Mouse (Mus musculus) mouse trophoblast stem cell (cell line): ENCODE results near the gene Pdxk.

Experiments
- in situ Hi-C, 2 experiments: fragments of 300-500 bp; cut with MseI, MboI; formaldehyde crosslinking; loops; 2 replicates in 1 of 2; 3 replicates in 1 of 2; pipeline ENCODE4 v1.15.1; 2025

Pdxk gene

DNA sequence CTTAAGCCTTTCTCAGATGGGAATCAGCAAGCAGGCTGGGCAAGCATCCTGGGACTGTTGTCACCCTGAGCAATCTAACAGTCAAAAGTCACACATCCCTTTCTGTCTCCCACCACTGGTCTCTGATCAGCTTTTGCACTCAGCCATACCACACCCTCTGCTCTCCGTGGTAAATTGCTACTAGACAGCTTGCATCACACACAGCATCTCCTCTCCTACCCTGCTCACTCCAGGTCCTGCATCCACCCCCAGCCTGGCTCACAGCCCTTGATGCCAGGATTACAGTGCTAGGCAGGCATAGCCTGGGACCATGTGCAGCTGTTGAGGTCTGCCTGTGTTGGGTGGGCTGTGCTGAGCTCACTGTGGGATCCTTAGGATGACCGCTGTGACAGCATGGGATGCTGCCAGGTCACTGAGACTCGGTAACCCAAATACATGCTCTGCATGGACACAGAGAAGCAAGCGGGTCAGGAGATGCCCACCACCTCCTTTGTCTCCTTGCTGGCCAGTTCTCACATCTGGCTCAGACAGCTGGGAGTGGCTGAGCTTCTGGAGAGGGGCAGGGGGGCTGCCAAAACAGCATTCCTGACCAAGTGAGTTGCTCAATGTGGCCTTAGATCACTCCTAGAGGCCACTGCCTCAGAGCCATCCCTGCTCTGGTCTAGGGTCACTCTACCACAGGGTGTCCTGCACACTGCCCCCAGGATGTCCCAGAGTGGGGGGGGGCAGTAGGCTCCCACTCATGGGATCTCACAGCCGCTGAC is 6.2 kb downstream of the Pdxk start:
- in situ Hi-C loops, result no loop called here

DNA sequence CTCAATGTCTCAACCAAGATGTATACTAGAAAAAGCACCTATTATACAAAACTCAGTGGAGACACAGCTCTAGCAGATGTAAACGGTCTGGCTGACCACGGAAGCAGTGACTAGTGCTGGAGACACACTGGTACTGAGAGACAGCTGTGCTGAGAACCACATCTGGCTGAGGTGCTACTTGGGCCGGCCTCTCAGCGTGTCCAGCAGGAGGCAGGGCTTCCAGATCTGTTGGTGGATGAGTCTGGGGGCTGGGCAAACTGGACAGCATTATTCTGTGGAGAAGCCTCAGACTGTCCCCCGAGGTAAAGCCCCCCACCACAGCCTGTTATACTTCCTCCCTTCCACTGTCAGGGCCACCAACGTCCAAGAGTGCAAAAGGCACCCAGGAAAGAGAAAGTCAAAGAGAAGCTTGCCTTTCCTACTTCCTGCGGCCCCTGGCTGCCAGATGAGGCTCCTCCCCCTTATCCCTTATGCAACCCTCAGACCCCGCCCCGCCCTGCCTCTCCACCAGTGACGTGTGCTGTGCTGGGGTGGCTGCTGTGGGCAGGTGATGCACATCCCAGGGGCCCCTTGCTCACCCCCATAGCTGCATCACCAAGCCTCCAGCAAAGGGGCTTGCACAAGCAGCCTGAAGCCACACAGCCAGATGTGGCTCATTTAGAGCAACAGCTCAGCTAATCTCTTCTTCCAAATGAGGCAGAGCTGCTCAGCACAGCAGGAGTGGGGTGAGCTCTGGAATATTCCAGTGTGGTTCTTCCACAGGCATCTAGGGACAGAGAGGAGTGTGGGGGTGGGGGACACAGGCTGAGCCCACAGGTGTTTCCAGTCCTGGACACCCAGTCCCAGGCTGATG is 7.1 kb downstream of the Pdxk start:
- in situ Hi-C loops, result no loop called here

DNA sequence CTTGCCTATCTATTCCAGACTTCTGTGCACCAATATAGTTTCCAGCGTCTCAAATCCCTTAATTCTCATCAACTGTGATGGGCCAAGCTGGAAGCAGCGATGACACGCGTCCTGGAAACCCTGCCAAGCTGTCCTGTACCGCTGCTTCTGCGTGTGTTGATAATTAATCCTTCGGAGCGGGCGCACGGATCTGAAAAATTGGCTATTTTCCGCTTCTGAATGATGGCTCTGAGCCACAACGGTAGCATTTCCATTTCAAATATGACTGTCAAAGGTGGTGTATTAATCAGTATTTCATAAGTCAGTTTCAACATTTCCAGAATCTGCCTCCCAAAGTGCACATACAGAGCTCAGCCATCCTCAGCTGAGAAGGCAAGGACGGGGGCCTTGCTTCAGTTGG is 8.1 kb downstream of the Pdxk start:
- in situ Hi-C loops, result no loop called here

DNA sequence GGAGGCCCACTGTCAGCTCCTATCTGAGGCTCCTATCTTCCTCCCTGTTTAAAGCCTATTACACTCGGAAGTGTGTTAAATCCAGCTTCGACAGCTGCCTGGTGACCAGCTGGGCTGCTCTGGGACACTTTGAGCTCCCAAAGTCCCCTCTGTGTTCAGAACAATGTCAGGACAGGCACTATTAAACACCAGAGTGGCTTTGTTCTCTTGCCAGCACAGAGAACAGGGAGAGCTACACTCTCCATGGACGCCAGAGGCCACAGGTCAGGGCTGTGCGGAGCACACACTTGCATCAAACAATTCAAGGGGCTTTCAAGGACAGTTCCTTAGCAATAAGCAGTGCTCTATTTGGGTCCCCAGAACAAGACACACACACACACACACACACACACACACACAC is 12.1 kb downstream of the Pdxk start:
- in situ Hi-C loops, result no loop called here

DNA sequence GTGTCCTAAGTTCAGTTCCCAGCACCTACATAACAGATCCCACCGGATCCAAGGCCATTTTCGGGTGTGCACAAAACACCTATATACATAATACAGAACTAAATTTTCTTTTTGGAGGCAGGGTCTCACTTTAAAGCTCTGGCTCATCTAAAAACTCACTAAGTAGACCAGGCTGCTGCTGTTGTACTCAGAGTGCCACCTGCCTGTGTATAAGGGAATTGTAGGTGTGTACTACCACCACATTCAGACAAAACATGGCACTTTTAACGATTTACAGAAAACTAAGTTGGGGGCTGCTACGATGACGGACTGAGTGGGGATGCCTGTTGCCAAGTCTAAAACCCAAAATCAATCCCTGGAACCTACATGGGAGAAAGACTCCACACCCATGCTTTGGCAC is 14.0 kb downstream of the Pdxk start:
- in situ Hi-C loops, result no loop called here

DNA sequence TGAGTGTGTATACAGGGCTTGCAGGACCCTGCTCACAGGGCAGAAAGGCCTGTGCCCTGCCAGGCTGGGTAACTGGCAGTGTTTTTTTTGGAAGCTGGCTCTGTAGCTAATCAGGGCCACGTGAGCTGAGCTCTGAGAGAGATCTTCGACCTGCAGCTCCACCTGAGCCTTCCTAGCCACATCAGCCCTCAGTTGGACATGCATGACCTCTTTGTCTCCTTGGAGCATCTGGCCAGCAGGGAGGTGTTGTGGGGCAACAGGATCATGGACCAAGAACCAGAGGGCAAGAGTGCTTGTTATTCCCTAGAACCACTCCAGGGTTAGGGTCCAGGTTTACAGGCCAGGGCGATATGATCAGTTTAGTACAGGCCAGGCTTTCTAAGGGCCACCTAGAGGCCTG is 17.4 kb downstream of the Pdxk start:
- in situ Hi-C loops, result no loop called here

DNA sequence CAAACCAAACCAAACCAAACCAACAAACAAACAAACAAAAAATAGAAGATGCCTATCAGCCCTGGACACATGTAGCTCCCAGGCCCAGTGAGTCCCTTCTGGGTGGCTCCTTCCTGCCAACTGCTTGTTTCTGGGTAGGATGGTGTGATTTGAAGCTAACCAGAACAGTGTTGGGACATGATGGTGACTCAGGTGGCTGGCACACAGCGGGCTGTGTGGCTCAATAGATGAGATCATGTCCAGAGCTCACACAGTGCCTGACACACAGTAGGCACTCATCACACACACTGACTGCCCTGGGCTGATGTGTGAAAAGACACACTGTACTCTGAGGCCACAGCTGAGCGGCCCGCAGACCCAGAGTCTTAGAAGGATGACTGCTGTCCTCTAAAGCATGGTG is 18.6 kb downstream of the Pdxk start:
- in situ Hi-C loops, result no loop called here

DNA sequence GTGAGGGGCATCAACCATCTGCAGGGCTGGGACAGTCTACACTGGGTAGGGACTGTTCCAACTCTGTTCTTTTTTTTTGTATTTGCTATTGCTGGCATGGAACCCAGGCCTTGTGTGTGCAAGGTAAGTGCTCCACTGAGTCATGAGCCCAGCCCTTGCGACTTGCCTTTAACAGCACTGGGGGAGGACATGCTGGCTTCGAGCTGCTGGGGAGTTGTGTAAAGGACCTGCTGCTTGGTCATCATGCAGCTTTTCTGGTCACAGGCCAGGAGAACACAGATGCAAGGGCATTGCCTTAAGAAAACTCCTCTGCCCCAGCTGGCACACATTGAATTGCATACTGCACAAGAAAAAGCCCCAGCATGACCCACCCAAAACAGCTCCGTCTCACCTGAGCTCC is 22.5 kb downstream of the Pdxk start:
- in situ Hi-C loops, result no loop called here

DNA sequence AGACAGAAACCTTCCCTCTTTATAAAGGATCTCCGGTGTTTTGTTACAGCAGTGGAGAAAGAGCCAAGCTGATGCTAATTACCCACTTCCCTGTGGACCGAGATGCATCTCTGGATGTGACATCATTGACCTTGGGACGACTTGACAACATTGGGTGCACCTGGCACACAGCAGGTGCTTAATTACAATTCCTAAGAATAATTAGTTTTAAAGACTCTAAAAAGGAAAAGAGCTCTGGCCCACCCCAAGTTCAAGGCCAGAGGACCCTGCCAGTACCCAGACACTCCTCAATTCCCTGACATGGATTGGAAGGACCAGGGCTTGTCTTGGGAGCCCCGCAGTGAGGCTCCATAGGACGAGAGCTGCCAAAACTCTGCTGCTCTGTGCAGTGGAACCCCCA is 23.2 kb downstream of the Pdxk start:
- in situ Hi-C loops, result no loop called here

DNA sequence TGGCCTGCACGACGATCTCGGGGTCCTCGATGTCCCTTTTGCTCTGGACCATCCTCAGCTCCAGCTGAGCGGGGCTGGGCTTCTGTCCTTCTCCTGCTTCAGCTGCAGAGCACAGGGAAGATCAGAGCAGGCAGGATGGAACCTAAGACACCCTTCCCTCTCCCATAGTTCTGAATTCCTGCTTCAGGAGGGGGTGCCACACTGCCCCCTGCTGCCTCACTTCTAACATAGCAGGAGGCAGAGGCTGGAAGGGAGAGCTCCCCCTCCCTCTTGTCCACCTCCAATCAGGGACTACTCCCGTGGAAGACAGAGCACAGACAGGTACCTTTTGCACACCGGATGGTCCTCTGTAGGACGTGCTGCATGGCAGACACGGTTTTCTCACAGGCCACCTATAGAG is 24.0 kb downstream of the Pdxk start:
- in situ Hi-C loops, result no loop called here

DNA sequence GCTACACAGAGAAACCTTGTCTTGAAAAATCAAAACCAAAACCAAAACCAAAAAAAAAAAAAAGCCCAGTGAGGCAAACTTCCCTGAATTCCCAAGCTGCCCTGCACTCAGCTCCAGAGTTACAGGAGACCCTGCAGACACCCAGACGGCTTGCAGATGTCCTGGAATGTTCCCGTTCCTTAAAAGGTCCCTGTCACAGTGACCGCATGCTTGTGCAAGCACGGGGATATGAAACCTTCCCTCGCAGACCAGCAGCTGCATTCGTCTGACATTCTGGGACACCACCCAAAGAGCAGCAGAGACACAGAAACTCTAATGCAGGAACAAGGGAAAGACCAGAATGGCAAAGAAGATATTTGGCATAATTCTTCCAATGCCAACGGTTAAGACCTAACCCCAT is 24.8 kb downstream of the Pdxk start:
- in situ Hi-C loops, result no loop called here

DNA sequence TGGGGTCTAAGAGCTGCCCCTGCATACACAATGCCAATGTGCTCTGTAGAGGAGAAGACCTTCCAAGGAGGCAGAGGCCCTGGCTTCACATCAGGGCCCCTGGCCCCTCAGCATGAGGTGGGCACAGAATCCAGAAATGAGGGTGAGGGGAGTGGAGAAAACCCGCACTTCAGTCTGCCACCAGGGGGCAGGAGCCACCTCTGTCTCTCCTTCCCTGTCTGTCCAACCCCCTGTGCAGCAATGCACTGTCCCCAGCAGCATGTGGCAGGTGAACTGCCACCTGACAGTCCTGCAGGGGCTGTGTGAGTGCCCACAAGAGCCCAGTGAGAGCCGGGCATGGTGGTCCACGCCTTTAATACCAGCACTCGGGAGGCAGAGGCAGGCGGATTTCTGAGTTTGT is 25.2 kb downstream of the Pdxk start:
- in situ Hi-C loops, result no loop called here

DNA sequence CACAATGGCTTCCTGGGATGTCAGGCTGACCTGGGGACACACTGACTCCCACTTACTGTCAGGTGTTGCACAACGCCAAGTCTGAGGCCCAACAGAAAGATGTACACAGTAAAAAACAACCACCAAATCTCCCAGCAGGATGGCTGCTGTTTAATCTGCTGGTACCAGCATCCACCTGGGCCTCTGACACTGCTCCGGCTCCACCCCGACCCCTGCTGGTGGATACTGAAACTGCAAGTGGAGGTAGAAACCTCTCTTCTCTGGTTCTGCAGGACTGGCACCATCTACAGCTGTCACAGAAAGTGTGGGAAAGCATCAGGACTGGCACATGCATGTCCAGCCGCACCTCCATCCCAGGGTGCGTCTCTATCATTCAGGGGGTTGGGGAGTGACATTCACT is 26.7 kb downstream of the Pdxk start:
- in situ Hi-C loops, result no loop called here

DNA sequence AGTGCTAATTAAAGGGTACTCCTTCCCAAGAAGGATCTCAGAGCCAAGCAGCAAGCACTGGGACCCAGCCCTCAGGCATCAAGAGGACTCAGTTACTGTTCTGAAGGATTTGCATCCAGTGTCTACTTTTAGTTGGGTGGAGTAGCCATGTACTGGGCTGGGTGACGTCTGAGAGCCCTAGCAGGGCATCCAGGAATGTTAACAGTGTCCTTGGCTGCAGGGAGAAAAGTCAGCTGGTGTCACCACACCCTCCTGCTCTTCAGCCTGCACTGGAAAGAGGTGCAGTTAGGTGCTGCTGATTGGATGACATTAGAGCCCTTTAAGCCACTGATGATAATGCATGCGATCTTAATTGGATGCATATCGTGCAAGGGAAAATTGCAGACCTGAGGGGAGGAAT is 31.9 kb downstream of the Pdxk start:
- in situ Hi-C loops, result no loop called here

DNA sequence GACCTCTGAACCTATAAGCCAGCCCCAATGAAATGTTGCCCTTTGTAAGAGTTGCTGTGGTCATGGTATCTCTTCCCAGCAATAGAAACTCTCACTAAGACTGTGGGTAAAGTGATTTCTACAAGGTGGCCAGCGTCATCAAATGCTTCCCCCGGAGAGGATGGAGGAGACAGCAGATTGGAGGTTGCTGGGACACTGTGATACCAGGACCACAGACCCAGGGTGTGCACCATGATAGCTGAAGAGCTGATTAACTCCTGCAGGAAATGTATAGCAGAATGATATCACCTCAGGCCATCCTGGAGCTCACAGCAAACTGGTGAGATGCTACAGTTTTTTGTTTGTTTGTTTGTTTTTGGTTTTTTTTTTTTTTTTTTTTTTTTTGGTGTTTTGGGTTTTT is 35.0 kb downstream of the Pdxk start:
- in situ Hi-C loops, result no loop called here

DNA sequence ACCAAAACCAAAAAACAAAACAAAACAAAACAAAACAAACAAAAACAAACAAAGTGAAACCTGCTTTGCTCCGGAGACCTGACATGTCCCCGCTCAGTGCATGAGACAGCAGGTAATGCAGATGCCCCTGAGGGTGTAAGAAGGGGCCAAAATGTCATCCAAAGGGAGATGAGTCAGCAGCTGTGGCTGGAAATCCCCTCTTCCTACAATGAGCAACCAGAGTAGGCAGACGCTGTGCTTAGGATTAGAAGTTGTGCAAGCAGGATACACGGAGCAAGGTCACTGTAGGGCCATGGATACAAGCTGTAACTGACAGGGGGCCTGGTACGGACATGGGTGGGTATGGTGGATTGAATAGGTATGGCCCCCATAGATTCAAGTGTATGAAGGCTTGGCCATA is 35.6 kb downstream of the Pdxk start:
- in situ Hi-C loops, result no loop called here

DNA sequence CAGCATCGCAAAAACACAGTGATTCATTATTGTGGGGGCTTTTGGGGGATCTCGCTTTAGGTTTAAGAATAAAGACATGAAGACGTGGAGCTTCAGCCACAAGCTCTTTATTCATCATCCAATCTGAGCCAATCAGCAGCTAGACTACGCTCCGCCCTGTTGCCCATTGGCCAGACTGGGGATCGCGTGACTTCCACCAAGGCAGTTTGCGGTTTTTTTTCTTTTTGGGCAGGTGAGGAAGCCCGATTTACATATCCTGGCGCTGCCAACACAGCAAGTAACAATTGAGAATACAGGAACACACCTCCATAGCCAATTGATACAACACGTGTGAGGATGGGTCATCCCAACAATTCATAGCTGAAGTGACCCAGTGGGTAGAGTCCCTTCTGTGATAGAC is 36.7 kb downstream of the Pdxk start:
- in situ Hi-C loops, result no loop called here

DNA sequence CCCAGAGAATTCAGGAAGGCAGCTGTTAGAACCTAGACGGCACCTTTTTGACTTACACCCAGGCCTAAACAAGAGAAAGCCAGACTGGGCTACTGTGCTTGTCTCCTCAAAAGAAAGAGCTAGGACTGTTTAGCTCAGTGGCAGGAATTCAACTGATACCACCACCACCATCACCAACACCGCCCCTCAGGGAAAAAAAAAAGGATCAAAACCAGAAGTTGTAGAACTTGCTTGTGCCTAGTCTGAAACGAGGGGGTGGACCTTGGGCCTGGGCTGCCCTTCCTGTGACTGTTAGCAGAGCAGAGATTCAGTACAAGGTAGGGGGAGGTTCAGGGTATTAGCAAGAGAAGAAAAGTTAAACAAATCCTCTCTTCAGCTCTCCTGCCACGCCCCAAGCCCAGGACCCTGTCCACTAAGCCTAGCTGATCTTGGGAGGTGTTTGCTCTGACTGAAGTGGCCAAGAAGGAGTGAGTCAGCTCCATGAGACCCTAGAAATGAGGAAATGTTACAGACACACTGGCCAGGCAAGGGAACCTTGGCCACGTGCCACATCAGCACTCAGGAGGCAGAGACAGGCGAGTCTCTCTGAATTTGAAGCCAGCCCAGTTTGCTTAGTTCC is 38.5 kb downstream of the Pdxk start:
- in situ Hi-C loops, result no loop called here

DNA sequence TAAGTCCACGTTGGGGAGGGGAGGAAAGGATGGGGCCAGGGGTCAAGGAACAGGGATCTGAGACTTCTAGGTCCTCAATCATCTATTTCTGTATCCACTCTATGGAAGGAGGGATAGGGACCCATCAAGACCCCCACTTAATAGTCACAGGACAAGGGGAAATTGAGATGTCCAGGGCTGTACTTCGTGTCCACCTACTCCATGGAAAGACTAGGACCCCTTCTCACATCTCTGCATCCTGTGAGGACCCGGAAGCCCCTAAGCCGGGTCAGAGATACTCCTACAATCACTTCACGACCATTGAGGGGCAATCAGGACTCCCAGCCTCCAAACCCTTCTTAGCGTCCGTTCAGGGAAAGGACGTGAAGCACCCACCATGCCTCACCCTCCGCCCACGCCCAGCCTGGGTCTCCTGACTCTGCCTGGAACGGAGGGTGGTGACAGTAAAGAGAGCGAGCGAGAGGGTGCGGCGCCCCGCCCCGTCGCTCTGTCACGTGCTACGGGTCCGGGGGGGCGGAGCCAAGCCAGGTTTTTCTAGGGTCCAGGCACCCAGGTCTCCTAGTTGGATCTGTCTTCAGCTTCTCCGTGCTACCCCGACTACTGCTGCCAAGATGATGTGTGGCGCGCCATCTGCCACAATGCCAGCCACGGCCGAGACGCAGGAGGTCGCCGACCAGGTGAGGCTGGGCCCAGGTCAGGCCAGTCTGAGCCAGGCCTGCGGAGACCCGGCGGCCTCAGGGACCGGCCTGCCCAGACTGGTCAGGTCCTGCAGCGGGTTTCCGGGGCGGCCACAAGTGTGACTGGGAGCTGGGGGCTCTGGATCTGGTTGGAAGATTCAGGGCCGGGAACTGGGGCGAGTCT is 39.4 kb downstream of the Pdxk start, which contains the start of gene Cstb:
Cstb (plus strand) TSS at position 489 of the 861 bp plus-strand sequence.
- in situ Hi-C loops, result no loop called here

DNA sequence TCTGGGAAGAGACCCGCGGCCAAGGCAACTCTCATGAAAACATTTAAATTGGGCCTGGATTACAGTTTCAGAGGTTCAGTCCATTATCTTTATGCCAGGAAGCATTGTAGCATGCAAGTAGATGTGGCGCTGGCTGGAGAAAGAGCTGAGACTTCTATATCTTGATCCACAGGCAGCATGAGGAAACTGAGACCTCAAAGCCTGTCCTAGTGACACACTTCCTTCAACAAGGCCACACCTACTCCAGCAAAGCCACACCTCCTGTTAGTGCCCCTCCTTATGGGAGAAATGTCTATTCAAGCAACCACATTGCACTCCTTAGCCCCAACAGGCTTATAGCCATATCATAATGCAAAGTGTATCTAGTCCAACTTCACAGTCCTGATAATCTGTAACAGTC is 42.2 kb downstream of the Pdxk start:
- in situ Hi-C loops, result no loop called here

DNA sequence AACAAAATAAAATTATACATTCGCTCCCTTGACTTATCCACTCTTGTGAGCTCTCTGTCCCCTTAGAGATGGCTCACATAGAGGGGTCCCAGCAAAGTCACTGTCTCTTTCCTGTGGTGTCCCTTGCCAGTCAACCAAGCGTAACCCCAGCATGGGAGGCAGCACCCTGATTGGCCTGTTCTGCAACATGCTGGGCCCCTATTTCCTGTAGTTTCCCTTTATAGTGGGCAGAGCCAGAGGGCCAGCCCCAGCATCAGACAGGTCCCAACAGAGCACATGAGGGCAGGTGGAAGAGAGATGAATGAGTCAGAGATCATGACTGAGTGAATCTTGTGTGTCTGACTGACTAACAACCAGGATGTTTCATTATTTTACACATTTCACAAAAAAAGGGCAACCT is 43.8 kb downstream of the Pdxk start:
- in situ Hi-C loops, result no loop called here

DNA sequence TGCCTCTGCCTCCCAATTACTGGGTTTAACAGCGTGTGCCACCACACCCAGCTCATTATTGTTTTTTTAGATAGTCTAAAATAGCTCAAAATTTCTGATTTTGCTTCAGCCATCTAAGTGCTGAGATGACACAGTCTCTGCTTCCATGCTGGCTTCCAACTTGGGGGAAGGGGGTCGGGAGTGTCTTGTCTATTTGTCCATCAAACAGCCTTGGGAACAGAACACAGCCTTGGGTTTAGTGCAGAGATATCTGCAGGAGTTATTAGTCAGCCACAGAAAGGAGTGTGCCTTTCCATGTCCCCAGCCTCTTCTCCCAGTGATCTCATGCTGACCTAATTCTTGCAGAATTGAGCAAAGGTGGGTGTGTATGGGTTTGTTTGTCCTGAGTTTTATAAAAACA is 46.0 kb downstream of the Pdxk start:
- in situ Hi-C loops, result no loop called here
